Mouse (Mus musculus): ENCODE data around the gene Fbxl2. TPM values are rescaled to one million over a fixed set of nuclear protein-coding genes. Genes with fewer than 3 reads are reported as not detected.

Gene Fbxl2
- total and polyA plus RNA-seq, 3 experiments, result 0.54 to 1.1 (median 0.81) TPM

DNA sequence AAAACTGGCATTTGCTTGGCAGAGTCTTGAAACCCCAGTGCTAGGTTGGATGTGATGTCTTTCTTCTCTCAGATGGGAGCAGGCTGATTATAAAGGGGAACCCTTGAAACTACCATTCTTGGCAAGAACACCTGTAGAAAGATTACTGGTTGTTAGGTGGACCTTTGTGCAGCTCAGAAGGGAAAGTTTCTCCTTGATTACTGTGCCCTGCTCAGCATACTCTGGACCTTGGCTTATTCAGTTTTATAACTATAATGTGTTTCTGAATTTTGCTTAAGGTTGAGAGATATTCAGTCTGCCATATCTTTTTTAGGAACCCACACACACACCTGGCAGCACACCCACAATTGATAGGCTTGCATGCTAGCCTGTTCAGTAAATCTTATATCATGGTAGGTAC, 82.3 kb downstream of the Fbxl2 start:
- no peak for DNase-seq (ENCODE audit: extremely low read depth)
- no peak overlapping the region for H3K9ac ChIP-seq (ENCODE audit: insufficient read depth, low read depth)
- in situ Hi-C loops (cut with MboI; ENCODE audit: low pct_ligation_motif_present, low pct_unique_long_range_greater_than_20kb, low sequenced_read_pairs) (no loop called here), dilution Hi-C loops (cut with MboI; ENCODE audit: extremely low pct_ligation_motif_present, extremely low pct_unique_long_range_greater_than_20kb, low sequenced_read_pairs) (no loop called here)
- H3K79me2 ChIP-seq (replicated peaks; ENCODE audit: control insufficient read depth, extremely low read depth, insufficient read depth, poor library complexity, severe bottlenecking), result 0 out of 2 replicates have a peak, but pooled peaks cover 3% of the 10 kb centered on the region
- no peak overlapping the region for H3K27ac ChIP-seq (ENCODE audit: insufficient read depth, low read depth)
- H3K9me3 ChIP-seq (replicated peaks; ENCODE audit: low read length), result no peaks in the 10 kb centered on the region
- H3K27me3 ChIP-seq (replicated peaks), result no peaks in the 10 kb centered on the region
- H3K36me3 ChIP-seq (replicated peaks in 1 of 2; ENCODE audit: control insufficient read depth in 1 of 2, insufficient read depth in 1 of 2, low read length in 1 of 2), result peaks cover 61 to 98% of the 10 kb centered on the region in 2 experiments
- no peak for TF ChIP-seq TBP (conservative IDR thresholded peaks at IDR 0.05; ENCODE audit: low read depth, low read length)
- TF ChIP-seq NRF1 (IDR thresholded peaks at IDR 0.05; ENCODE audit: low read depth, low read length), result no peak
- TF ChIP-seq HCFC1 (IDR thresholded peaks at IDR 0.05; ENCODE audit: low read depth, low read length), result no peak
- TF ChIP-seq UBTF (IDR thresholded peaks at IDR 0.05; ENCODE audit: low read depth, low read length), result no peak
- no peak for TF ChIP-seq USF2 (conservative IDR thresholded peaks at IDR 0.05; ENCODE audit: low read depth, low read length)
- no peak for TF ChIP-seq USF1 (IDR thresholded peaks at IDR 0.05; ENCODE audit: low read depth, low read length)
- no peak for TF ChIP-seq SMC3 (IDR thresholded peaks at IDR 0.05; ENCODE audit: low read depth, low read length)
- TF ChIP-seq MAZ (IDR thresholded peaks at IDR 0.05; ENCODE audit: low read depth, low read length), result no peak
- TF ChIP-seq RAD21 (IDR thresholded peaks at IDR 0.05; ENCODE audit: low read depth, low read length), result no peak
- TF ChIP-seq E2F4 (IDR thresholded peaks at IDR 0.05; ENCODE audit: insufficient replicate concordance, low read depth, low read length), result no peak
- TF ChIP-seq ZMIZ1 (IDR thresholded peaks at IDR 0.05; ENCODE audit: low read depth, low read length), result no peak
- no peak for TF ChIP-seq RCOR1 (conservative IDR thresholded peaks at IDR 0.05; ENCODE audit: low read depth, low read length)
- no peak for TF ChIP-seq PAX5 (IDR thresholded peaks at IDR 0.05; ENCODE audit: low read length)
- no peak for TF ChIP-seq ZKSCAN1 (IDR thresholded peaks at IDR 0.05; ENCODE audit: borderline replicate concordance, low read depth, low read length)
- H3K4me2 ChIP-seq (ENCODE audit: insufficient read depth, low read depth, poor library complexity, severe bottlenecking), result no peak overlapping the region
- no peak overlapping the region for H3K4me3 ChIP-seq (replicated peaks in 1 of 3; ENCODE audit: low read depth in 2 of 3, low read length in 2 of 3, poor library complexity in 1 of 3)
- H3K4me1 ChIP-seq (ENCODE audit: control insufficient read depth in 1 of 2, insufficient read depth in 2 of 2), result no peaks in the 10 kb centered on the region

DNA sequence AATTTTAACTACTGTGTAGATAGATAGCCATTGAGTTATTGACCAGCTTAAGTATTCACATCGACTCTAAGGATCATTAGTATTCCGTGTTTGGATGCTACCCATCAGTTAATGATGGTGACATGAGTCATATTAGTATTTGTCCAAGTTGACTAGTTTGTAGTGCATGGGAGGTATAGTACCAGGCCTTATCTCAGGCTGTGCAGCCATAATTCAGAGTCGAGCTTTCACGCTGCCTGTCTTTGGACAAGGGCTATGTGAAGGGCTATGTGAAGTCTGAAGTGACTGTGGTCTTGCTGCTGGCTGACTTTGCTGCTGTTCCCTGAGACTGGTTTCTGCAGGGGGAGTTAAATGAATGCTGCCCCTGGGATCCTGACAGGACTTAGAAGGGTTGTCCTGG, 88.2 kb downstream of the Fbxl2 start:
- no peaks in the 10 kb centered on the region for H3K9me3 ChIP-seq (replicated peaks; ENCODE audit: low read length)
- H3K79me2 ChIP-seq (replicated peaks; ENCODE audit: control insufficient read depth, extremely low read depth, insufficient read depth, poor library complexity, severe bottlenecking), result peaks cover 5% of the 10 kb centered on the region
- no peak overlapping the region for H3K9ac ChIP-seq (ENCODE audit: insufficient read depth, low read depth)
- H3K27me3 ChIP-seq (replicated peaks), result no peaks in the 10 kb centered on the region
- no peak for TF ChIP-seq NELFE (IDR thresholded peaks at IDR 0.05; ENCODE audit: low read depth, low read length)
- no peak for TF ChIP-seq NRF1 (IDR thresholded peaks at IDR 0.05; ENCODE audit: low read depth, low read length)
- TF ChIP-seq ZMIZ1 (IDR thresholded peaks at IDR 0.05; ENCODE audit: low read depth, low read length), result no peak
- TF ChIP-seq MEF2A (IDR thresholded peaks at IDR 0.05; ENCODE audit: borderline replicate concordance, low read depth, low read length), result no peak
- no peak for TF ChIP-seq EP300 (IDR thresholded peaks at IDR 0.05; ENCODE audit: low read length)
- TF ChIP-seq IRF4 (IDR thresholded peaks at IDR 0.05; ENCODE audit: low read depth, low read length), result no peak
- TF ChIP-seq JUN (IDR thresholded peaks at IDR 0.05; ENCODE audit: insufficient read depth, low read depth, low read length), result no peak
- no peak for TF ChIP-seq TCF12 (IDR thresholded peaks at IDR 0.05; ENCODE audit: low read depth, low read length)
- no peak for TF ChIP-seq BHLHE40 (IDR thresholded peaks at IDR 0.05; ENCODE audit: low read depth, low read length)
- TF ChIP-seq MAFK (IDR thresholded peaks at IDR 0.05; ENCODE audit: insufficient replicate concordance, low read length), result no peak
- no peak for TF ChIP-seq POLR2AphosphoS2 (IDR thresholded peaks at IDR 0.05; ENCODE audit: low read depth, low read length)
- peaks cover 45 to 90% of the 10 kb centered on the region in 2 experiments for H3K36me3 ChIP-seq (replicated peaks in 1 of 2; ENCODE audit: control insufficient read depth in 1 of 2, insufficient read depth in 1 of 2, low read length in 1 of 2)
- no peak for DNase-seq (ENCODE audit: extremely low read depth)
- H3K4me1 ChIP-seq (ENCODE audit: control insufficient read depth in 1 of 2, insufficient read depth in 2 of 2), result no peaks in the 10 kb centered on the region
- H3K4me2 ChIP-seq (ENCODE audit: insufficient read depth, low read depth, poor library complexity, severe bottlenecking), result no peak overlapping the region
- in situ Hi-C loops (cut with MboI; ENCODE audit: low pct_ligation_motif_present, low pct_unique_long_range_greater_than_20kb, low sequenced_read_pairs) (no loop called here), dilution Hi-C loops (cut with MboI; ENCODE audit: extremely low pct_ligation_motif_present, extremely low pct_unique_long_range_greater_than_20kb, low sequenced_read_pairs) (no loop called here)
- H3K27ac ChIP-seq (ENCODE audit: insufficient read depth, low read depth), result no peak overlapping the region
- no peak overlapping the region for H3K4me3 ChIP-seq (replicated peaks in 1 of 3; ENCODE audit: low read depth in 2 of 3, low read length in 2 of 3, poor library complexity in 1 of 3)
